Mouse (Mus musculus): Measurements from ENCODE around the gene Prkcb. TPM values are rescaled to one million over a fixed set of nuclear protein-coding genes. Genes with fewer than 3 reads are reported as not detected.

Gene Prkcb
- polyA plus RNA-seq, 1 experiment from 2014 or later, result 2.1 TPM

DNA sequence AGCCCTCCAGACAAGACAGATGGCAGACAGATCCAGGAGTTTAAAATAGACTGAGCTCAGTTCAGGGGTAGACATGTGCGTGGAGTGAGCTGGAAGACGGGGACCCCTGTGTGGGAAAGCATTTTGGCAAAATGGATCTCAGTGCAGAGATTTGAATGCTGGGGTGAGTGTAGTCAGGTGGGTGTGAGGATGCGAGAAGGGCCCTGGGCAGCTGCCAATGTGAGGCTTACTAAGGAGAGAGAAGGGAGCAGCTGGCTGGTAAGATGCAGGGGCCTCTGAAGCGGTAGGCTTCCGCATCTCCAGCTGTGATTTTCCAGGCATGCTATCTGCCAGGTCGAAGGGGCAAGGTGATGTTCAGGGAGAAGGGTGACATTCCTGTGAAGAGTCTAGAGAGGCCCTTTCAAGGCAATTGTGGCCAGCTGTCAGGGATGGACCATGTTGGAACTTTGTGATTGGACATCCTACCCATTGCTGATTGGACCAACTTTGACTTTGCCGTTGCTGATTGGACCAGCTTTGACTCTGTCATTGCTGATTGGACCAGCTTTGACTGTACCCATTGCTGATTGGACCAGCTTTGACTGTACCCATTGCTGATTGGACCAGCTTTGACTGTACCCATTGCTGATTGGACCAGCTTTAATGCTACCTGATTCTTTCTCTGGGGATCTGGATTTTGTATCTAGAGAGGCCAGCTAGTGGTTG, 78.9 kb downstream of the Prkcb start:
- no peaks in the 10 kb centered on the region for H3K36me3 ChIP-seq (ENCODE audit: insufficient read depth, low read length)
- 91% methylated on average over 7 of the region's 7 CpGs for WGBS
- no peak for ATAC-seq (replicated peaks; ENCODE audit: low FRiP score, low read depth)
- H3K4me3 ChIP-seq (replicated peaks; ENCODE audit: low read depth, low read length), result no peak overlapping the region
- no peak overlapping the region for H3K4me2 ChIP-seq (ENCODE audit: low read length)
- H3K27me3 ChIP-seq (ENCODE audit: insufficient read depth, low read length), result no peaks in the 10 kb centered on the region
- no peak for DNase-seq (ENCODE audit: low spot score)
- H3K27ac ChIP-seq, result no peak overlapping the region
- no peak for TF ChIP-seq CTCF (IDR thresholded peaks at IDR 0.05; ENCODE audit: low read depth)
- H3K9ac ChIP-seq (ENCODE audit: low read depth, low read length), result no peak overlapping the region
- no peaks in the 10 kb centered on the region for H3K9me3 ChIP-seq (replicated peaks; ENCODE audit: low read length)
- no peaks in the 10 kb centered on the region for H3K4me1 ChIP-seq (replicated peaks; ENCODE audit: insufficient read depth, low read length)

DNA sequence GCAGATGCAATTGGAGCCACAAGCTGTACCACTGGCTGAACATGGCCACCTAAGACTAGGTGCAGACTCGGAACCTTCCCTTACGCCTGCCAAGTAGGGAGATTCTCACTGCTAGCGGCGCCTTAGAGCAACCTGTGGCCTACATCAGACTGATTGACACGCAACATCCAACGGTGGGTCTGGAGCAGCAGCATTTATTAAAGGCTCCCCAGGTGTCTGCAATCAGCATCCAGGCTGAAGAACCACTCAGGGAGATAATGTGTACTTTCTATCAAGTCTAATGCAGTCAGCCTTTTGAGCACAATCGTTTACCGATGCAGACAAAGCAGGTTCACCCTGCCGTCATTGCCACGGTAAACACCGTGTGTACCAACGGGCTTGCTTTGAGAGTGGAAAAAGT, 81.9 kb downstream of the Prkcb start:
- WGBS, result 91% methylated on average over 12 of the region's 12 CpGs
- DNase-seq (ENCODE audit: low spot score), result no peak
- no peaks in the 10 kb centered on the region for H3K4me1 ChIP-seq (replicated peaks; ENCODE audit: insufficient read depth, low read length)
- H3K4me3 ChIP-seq (replicated peaks; ENCODE audit: low read depth, low read length), result no peak overlapping the region
- no peak for ATAC-seq (replicated peaks; ENCODE audit: low FRiP score, low read depth)
- no peaks in the 10 kb centered on the region for H3K9me3 ChIP-seq (replicated peaks; ENCODE audit: low read length)
- H3K27ac ChIP-seq, result no peak overlapping the region
- no peaks in the 10 kb centered on the region for H3K36me3 ChIP-seq (ENCODE audit: insufficient read depth, low read length)
- H3K4me2 ChIP-seq (ENCODE audit: low read length), result no peak overlapping the region
- TF ChIP-seq CTCF (IDR thresholded peaks at IDR 0.05; ENCODE audit: low read depth), result no peak
- no peaks in the 10 kb centered on the region for H3K27me3 ChIP-seq (ENCODE audit: insufficient read depth, low read length)
- no peak overlapping the region for H3K9ac ChIP-seq (ENCODE audit: low read depth, low read length)

DNA sequence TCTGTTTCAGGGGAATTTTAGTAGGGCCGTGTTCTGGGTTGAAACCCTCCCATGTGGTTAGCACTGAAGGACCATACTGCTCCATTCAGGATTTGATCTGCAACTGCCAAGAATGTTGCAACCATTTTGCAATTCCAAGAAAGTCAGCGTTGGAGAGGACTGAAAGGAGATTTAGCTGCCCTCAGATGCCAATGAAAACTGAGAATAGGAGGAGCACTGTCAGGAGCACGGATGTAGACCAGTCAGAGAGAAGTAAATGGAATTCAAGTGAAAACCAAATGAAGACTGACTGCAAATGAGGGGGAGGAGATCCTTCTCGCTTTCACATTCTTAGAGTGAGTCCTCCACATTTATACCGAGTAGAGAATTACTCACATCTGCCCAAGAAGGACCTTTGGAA, 83.4 kb downstream of the Prkcb start:
- ATAC-seq (replicated peaks; ENCODE audit: low FRiP score, low read depth), result no peak
- Histone ChIP-seq H3K4me3 (replicated peaks; ENCODE audit: low read depth, low read length) (no peak overlapping the region), H3K4me2 (ENCODE audit: low read length) (no peak overlapping the region), H3K4me1 (replicated peaks; ENCODE audit: insufficient read depth, low read length) (no peaks in the 10 kb centered on the region), H3K27me3 (ENCODE audit: insufficient read depth, low read length) (no peaks in the 10 kb centered on the region), H3K27ac (no peak overlapping the region), H3K9me3 (replicated peaks; ENCODE audit: low read length) (no peaks in the 10 kb centered on the region), H3K9ac (ENCODE audit: low read depth, low read length) (no peak overlapping the region), H3K36me3 (ENCODE audit: insufficient read depth, low read length) (no peaks in the 10 kb centered on the region)
- TF ChIP-seq CTCF (IDR thresholded peaks at IDR 0.05; ENCODE audit: low read depth), result no peak
- no peak for DNase-seq (ENCODE audit: low spot score)
- 51% methylated on average over 5 of the region's 5 CpGs for WGBS

DNA sequence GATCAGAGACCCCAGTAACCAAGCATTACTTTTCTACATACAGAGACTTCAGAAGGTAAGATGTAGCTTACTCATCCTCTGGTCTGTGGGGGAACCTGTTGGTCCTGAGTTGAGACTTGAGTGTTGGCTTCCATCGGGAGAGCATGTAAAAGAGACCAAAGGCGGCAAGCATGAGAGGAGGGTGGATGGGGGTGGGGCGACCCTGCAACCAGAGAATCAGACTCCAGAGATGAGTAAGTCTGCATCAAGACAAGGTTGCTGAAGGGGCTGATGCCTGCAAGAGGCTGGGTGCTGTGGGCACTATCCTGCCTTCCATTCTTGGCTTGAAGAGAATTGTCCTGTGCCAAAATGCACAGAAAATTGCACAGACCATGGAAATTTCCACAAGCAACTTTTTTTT, 83.8 kb downstream of the Prkcb start:
- Histone ChIP-seq H3K4me2 (ENCODE audit: low read length) (no peak overlapping the region), H3K27ac (no peak overlapping the region), H3K9ac (ENCODE audit: low read depth, low read length) (no peak overlapping the region), H3K27me3 (ENCODE audit: insufficient read depth, low read length) (no peaks in the 10 kb centered on the region), H3K36me3 (ENCODE audit: insufficient read depth, low read length) (no peaks in the 10 kb centered on the region), H3K4me3 (replicated peaks; ENCODE audit: low read depth, low read length) (no peak overlapping the region), H3K9me3 (replicated peaks; ENCODE audit: low read length) (no peaks in the 10 kb centered on the region), H3K4me1 (replicated peaks; ENCODE audit: insufficient read depth, low read length) (no peaks in the 10 kb centered on the region)
- no peak for TF ChIP-seq CTCF (IDR thresholded peaks at IDR 0.05; ENCODE audit: low read depth)
- 59% methylated on average over 3 of the region's 3 CpGs for WGBS
- no peak for DNase-seq (ENCODE audit: low spot score)
- no peak for ATAC-seq (replicated peaks; ENCODE audit: low FRiP score, low read depth)

DNA sequence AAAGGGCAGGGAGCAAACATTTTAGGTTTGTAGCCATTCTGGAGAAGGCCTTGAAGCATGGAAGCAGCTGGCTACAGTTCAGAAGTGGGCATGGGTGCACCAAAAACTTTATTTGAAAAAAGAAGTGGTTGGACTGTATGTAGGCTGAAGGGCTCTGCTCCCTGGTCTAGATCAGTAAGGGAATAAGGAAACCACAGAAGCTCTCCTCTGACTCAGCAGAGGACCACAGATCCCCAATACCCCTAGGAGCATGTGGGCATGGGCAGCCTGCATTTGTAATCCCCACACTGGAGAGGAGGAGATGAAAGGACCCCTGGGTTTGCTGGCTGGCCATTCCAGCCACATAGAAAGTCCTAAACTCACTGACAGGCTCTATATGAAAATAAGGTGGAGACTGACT, 88.3 kb downstream of the Prkcb start:
- DNase-seq (ENCODE audit: low spot score) (no peak), ATAC-seq (replicated peaks; ENCODE audit: low FRiP score, low read depth) (no peak)
- Histone ChIP-seq H3K4me3 (replicated peaks; ENCODE audit: low read depth, low read length) (no peak overlapping the region), H3K4me1 (replicated peaks; ENCODE audit: insufficient read depth, low read length) (no peaks in the 10 kb centered on the region), H3K27me3 (ENCODE audit: insufficient read depth, low read length) (no peaks in the 10 kb centered on the region), H3K4me2 (ENCODE audit: low read length) (no peak overlapping the region), H3K27ac (no peak overlapping the region), H3K9me3 (replicated peaks; ENCODE audit: low read length) (no peaks in the 10 kb centered on the region), H3K9ac (ENCODE audit: low read depth, low read length) (no peak overlapping the region), H3K36me3 (ENCODE audit: insufficient read depth, low read length) (no peaks in the 10 kb centered on the region)
- TF ChIP-seq CTCF (IDR thresholded peaks at IDR 0.05; ENCODE audit: low read depth), result no peak

DNA sequence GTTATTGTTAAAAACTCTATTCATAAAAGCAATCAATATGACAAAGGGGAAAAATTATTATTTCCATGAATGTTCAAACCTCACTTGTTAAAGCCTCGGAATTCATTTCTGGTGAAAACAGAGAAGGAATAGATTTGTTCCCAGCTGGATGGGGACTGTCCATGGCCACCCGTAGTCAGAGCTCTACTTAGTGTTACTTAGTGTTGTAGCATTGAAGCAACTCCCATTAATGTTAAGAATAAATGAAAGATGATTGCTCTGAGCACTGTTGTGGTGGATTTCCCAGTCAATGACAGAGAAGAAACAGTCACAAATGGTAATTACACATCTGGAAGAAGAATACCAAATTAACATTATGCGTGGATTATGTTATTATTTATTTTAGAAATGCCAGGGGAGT, 89.4 kb downstream of the Prkcb start:
- no peaks in the 10 kb centered on the region for H3K9me3 ChIP-seq (replicated peaks; ENCODE audit: low read length)

DNA sequence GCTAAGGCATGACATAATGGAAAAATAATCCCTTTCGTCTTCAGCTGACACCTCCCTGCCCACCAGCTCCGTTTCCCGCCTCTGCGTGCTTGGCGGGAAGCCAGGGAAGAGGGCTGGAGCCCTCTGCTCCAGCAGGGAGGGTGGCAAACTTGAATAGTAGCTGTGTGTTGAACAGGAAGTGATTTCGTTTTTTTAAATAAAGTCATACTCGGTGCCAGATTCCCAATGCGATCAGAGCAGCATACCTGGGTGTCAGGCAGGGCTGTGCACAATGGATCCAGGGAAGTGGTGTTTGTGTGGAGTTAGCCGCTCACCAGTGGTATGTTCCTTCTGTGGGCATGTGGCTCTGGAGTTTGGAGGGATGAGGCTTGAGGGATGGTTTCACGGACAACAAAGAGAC, 89.9 kb downstream of the Prkcb start:
- Histone ChIP-seq H3K4me3 (replicated peaks; ENCODE audit: low read depth, low read length) (no peak overlapping the region), H3K27me3 (ENCODE audit: insufficient read depth, low read length) (no peaks in the 10 kb centered on the region), H3K27ac (no peak overlapping the region), H3K4me2 (ENCODE audit: low read length) (no peak overlapping the region), H3K9me3 (replicated peaks; ENCODE audit: low read length) (no peaks in the 10 kb centered on the region), H3K9ac (ENCODE audit: low read depth, low read length) (no peak overlapping the region), H3K4me1 (replicated peaks; ENCODE audit: insufficient read depth, low read length) (no peaks in the 10 kb centered on the region), H3K36me3 (ENCODE audit: insufficient read depth, low read length) (no peaks in the 10 kb centered on the region)
- WGBS, result 52% methylated on average over 10 of the region's 10 CpGs
- ATAC-seq (replicated peaks; ENCODE audit: low FRiP score, low read depth) (no peak), DNase-seq (ENCODE audit: low spot score) (peak; percentile 10)
- TF ChIP-seq CTCF (IDR thresholded peaks at IDR 0.05; ENCODE audit: low read depth), result no peak

More for the DNA sequence above, 89.4 kb downstream of the Prkcb start:
- no peak overlapping the region for H3K9ac ChIP-seq (ENCODE audit: low read depth, low read length)
- H3K4me3 ChIP-seq (replicated peaks; ENCODE audit: low read depth, low read length), result no peak overlapping the region
- WGBS, result 84% methylated on average over 3 of the region's 3 CpGs
- H3K4me2 ChIP-seq (ENCODE audit: low read length), result no peak overlapping the region
- ATAC-seq (replicated peaks; ENCODE audit: low FRiP score, low read depth) (no peak), DNase-seq (ENCODE audit: low spot score) (no peak)
- no peak overlapping the region for H3K27ac ChIP-seq
- no peaks in the 10 kb centered on the region for H3K36me3 ChIP-seq (ENCODE audit: insufficient read depth, low read length)
- H3K4me1 ChIP-seq (replicated peaks; ENCODE audit: insufficient read depth, low read length), result no peaks in the 10 kb centered on the region
- no peaks in the 10 kb centered on the region for H3K27me3 ChIP-seq (ENCODE audit: insufficient read depth, low read length)
- no peak for TF ChIP-seq CTCF (IDR thresholded peaks at IDR 0.05; ENCODE audit: low read depth)
